Mouse (Mus musculus) thymus, postnatal 36 days (tissue): ENCODE data around the gene Nrm.

Source experiments
- DNase-seq, 2 experiments: peaks; one replicate each; pipeline ENCODE4 v3.0.0; 2022; ENCODE audit warnings: mixed read lengths in 2 of 2

Nrm gene

GRCm38 (mm10) chr17:35909186-35909918 lies 48.2 kb downstream of the Nrm start:
- DNase-seq, result no peak

DNA sequence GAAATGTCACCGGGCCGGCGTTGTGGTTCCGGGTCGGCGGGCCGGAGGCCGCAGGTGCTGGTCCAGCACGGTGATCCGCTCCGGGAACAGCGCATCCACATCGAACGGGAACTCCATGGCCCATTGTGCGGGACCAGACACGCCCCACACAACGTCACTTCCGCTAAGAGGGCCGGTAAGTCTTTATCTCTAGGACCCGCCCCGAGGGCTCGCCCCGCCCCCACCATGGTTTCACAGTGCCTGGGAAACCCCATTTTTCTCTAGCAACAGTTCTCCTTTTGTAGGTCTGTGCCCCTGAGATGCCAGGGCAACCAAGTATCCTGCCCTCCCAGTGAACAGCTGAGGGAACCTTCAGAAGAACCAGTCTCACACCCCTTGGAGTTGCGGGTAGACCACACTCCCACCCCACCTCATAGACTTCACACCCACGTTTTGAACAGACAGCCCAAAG lies 48.8 kb downstream of the Nrm start, which contains the start of gene Atat1:
Gene Atat1, minus strand, starts transcription at position 157 of the 451 bp plus-strand sequence.
- DNase-seq, result peak; percentile 94 to 95

GRCm38 (mm10) chr17:35914975-35915374 lies 53.9 kb downstream of the Nrm start:
- no peak for DNase-seq
